Mouse (Mus musculus): ENCODE results near the gene Pth2.

- TF ChIP-seq PAX5 (IDR thresholded peaks at IDR 0.05; ENCODE audit: low read length) (no peak), POLR2AphosphoS2 (IDR thresholded peaks at IDR 0.05; ENCODE audit: low read depth, low read length) (no peak), USF1 (IDR thresholded peaks at IDR 0.05; ENCODE audit: low read depth, low read length) (no peak), MAFK (IDR thresholded peaks at IDR 0.05; ENCODE audit: insufficient replicate concordance, low read length) (no peak), CTCF (conservative IDR thresholded peaks at IDR 0.05 in 1 of 2, IDR thresholded peaks at IDR 0.05 in 1 of 2; ENCODE audit: low read depth in 2 of 2, low read length in 2 of 2) (no peak), MYC (IDR thresholded peaks at IDR 0.05; ENCODE audit: low read depth, low read length) (no peak), CHD2 (IDR thresholded peaks at IDR 0.05; ENCODE audit: low read length) (no peak), EP300 (IDR thresholded peaks at IDR 0.05; ENCODE audit: low read length) (no peak), HCFC1 (IDR thresholded peaks at IDR 0.05; ENCODE audit: low read depth, low read length) (no peak), SMC3 (IDR thresholded peaks at IDR 0.05; ENCODE audit: low read depth, low read length) (no peak), TBP (conservative IDR thresholded peaks at IDR 0.05; ENCODE audit: low read depth, low read length) (no peak), KAT2A (IDR thresholded peaks at IDR 0.05; ENCODE audit: insufficient replicate concordance, low read length) (no peak)
Observed at GRCm38 (mm10) chr7:45156206-45156605, 24.6 kb upstream of the Pth2 start.
